Mouse (Mus musculus): ENCODE measurements around the gene Rgl3. TPM values are rescaled to one million over a fixed set of nuclear protein-coding genes. Genes with fewer than 3 reads are reported as not detected.
A peak's percentile ranks its signal among the peaks of the same experiment; 100 is the strongest.

Gene Rgl3
- polyA plus RNA-seq, 1 experiment from 2014 or later, result 26.8 TPM

DNA sequence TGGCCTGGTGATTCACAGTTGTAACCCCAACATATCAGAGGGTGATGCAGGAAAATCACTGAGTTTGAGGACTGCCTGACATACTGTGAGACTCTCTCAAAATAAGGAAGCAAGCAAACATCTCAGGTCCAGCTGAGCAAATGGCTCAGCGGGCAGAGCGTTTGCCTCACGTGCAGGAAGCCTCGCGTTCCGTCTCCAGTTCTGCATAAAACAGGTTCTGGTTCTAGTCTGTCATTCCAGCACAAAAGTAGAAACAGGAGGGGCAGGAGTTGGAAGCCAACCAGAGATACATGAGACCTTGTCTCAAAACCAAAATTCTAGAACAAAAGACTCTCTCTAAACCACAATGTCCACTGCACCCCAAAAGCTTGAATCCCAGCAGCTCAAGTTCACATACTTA, 62.5 kb downstream of the Rgl3 start:
- H3K36me3 ChIP-seq (ENCODE audit: insufficient read depth, low read length), result no peaks in the 10 kb centered on the region
- no peak for ATAC-seq (replicated peaks; ENCODE audit: low FRiP score, low read depth)
- peak; percentile 25 for DNase-seq (ENCODE audit: low spot score)
- H3K4me2 ChIP-seq (ENCODE audit: low read length), result peak overlapping the region; percentile 70
- 0 out of 2 replicates have a peak, but pooled peaks cover 3% of the 10 kb centered on the region for H3K4me1 ChIP-seq (replicated peaks; ENCODE audit: insufficient read depth, low read length)
- H3K27me3 ChIP-seq (ENCODE audit: insufficient read depth, low read length), result no peaks in the 10 kb centered on the region
- no peak for TF ChIP-seq CTCF (IDR thresholded peaks at IDR 0.05; ENCODE audit: low read depth)
- H3K4me3 ChIP-seq (replicated peaks; ENCODE audit: low read depth, low read length), result peak overlapping the region; percentile 54
- H3K27ac ChIP-seq, result peak overlapping the region; percentile 72
- H3K9ac ChIP-seq (ENCODE audit: low read depth, low read length), result peak overlapping the region; percentile 66
- WGBS, result 1% methylated on average over 6 of the region's 6 CpGs
- H3K9me3 ChIP-seq (replicated peaks; ENCODE audit: low read length), result no peaks in the 10 kb centered on the region

DNA sequence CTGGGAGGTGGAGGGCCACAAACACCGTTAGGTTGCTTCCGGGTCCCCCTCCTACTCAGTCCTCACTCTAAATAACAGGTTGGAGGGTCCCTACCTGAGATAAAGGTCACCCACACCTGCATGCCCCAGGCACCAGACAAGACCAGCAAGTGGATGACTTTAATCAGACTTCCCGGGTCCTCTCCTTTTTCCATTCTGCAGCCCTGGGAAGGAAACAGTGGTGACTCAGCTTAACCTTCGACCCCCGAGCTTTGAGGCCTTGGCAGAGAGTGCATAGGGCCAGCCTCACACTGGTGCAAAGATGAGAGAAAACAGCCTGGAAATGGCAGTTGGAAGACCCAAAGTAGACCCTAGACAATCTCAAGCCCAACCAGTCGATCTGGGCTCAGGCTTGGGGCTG, 63.1 kb downstream of the Rgl3 start:
- WGBS, result 71% methylated on average over 6 of the region's 6 CpGs
- 0 out of 2 replicates have a peak overlapping the region, but pooled peaks have one; percentile 54 for H3K4me3 ChIP-seq (replicated peaks; ENCODE audit: low read depth, low read length)
- H3K27me3 ChIP-seq (ENCODE audit: insufficient read depth, low read length), result no peaks in the 10 kb centered on the region
- H3K36me3 ChIP-seq (ENCODE audit: insufficient read depth, low read length), result no peaks in the 10 kb centered on the region
- H3K4me2 ChIP-seq (ENCODE audit: low read length), result peak overlapping the region; percentile 70
- H3K9me3 ChIP-seq (replicated peaks; ENCODE audit: low read length), result no peaks in the 10 kb centered on the region
- peak overlapping the region; percentile 72; the same call in 1 of the 2 replicates for H3K27ac ChIP-seq
- ATAC-seq (replicated peaks; ENCODE audit: low FRiP score, low read depth) (no peak), DNase-seq (ENCODE audit: low spot score) (no peak)
- H3K9ac ChIP-seq (ENCODE audit: low read depth, low read length), result no peak overlapping the region
- no peak for TF ChIP-seq CTCF (IDR thresholded peaks at IDR 0.05; ENCODE audit: low read depth)
- 0 out of 2 replicates have a peak, but pooled peaks cover 3% of the 10 kb centered on the region for H3K4me1 ChIP-seq (replicated peaks; ENCODE audit: insufficient read depth, low read length)

DNA sequence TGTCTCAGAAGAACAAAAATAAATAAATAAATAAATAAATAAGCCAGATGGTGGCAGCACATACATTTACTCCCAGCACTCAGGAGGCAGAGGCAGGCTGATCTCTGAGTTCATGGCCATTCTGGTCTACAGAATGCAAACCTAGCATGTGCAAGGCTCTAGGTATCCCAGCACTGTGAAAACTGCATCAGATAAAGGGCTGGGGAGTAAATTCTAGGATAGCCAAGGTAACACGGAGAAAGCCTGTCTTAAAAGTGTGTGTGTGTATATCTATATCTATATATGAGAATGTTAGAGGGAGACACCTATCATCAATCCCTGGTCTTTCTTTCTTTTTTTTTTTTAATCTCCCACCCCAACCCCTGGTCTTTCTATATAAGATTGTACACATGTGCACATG, 63.7 kb downstream of the Rgl3 start:
- Histone ChIP-seq H3K36me3 (ENCODE audit: insufficient read depth, low read length) (no peaks in the 10 kb centered on the region), H3K9ac (ENCODE audit: low read depth, low read length) (no peak overlapping the region), H3K27ac (no peak overlapping the region), H3K9me3 (replicated peaks; ENCODE audit: low read length) (no peaks in the 10 kb centered on the region), H3K27me3 (ENCODE audit: insufficient read depth, low read length) (no peaks in the 10 kb centered on the region), H3K4me2 (ENCODE audit: low read length) (no peak overlapping the region), H3K4me3 (replicated peaks; ENCODE audit: low read depth, low read length) (no peak overlapping the region), H3K4me1 (replicated peaks; ENCODE audit: insufficient read depth, low read length) (0 out of 2 replicates have a peak, but pooled peaks cover 3% of the 10 kb centered on the region)
- DNase-seq (ENCODE audit: low spot score) (no peak), ATAC-seq (replicated peaks; ENCODE audit: low FRiP score, low read depth) (no peak)
- TF ChIP-seq CTCF (IDR thresholded peaks at IDR 0.05; ENCODE audit: low read depth), result no peak
- 97% methylated on average over 1 of the region's 1 CpGs for WGBS

- Histone ChIP-seq H3K27ac (no peak overlapping the region), H3K9ac (ENCODE audit: low read depth, low read length) (no peak overlapping the region), H3K27me3 (ENCODE audit: insufficient read depth, low read length) (no peaks in the 10 kb centered on the region), H3K4me1 (replicated peaks; ENCODE audit: insufficient read depth, low read length) (0 out of 2 replicates have a peak, but pooled peaks cover 3% of the 10 kb centered on the region), H3K4me3 (replicated peaks; ENCODE audit: low read depth, low read length) (no peak overlapping the region), H3K9me3 (replicated peaks; ENCODE audit: low read length) (no peaks in the 10 kb centered on the region), H3K36me3 (ENCODE audit: insufficient read depth, low read length) (no peaks in the 10 kb centered on the region), H3K4me2 (ENCODE audit: low read length) (no peak overlapping the region)
- ATAC-seq (replicated peaks; ENCODE audit: low FRiP score, low read depth), result no peak
- TF ChIP-seq CTCF (IDR thresholded peaks at IDR 0.05; ENCODE audit: low read depth), result no peak
- DNase-seq (ENCODE audit: low spot score), result no peak
- 95% methylated on average over 3 of the region's 3 CpGs for WGBS
These were observed 64.2 kb downstream of the Rgl3 start for GRCm38 (mm10) chr9:21925034-21925433.

DNA sequence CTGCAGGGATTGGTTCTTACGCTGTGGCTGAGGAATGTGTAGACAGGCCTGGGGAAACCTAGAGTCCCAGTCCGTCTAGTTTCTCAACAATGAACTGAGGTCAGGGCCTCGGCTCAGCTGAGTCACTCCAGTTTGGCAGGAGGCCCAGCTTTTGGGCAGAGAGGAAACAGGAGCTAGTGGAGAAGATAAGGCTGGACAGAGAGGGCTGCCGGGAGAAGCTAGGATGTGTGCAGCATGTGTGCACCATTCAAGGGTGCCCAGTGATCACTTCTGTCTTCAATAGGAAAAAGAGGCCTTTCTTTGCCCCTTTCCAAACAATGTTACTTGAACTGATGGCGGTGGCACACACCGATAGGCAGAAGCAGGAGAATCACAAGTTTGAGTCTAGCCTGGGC, 65.2 kb downstream of the Rgl3 start:
- no peak overlapping the region for H3K4me3 ChIP-seq (replicated peaks; ENCODE audit: low read depth, low read length)
- H3K36me3 ChIP-seq (ENCODE audit: insufficient read depth, low read length), result no peaks in the 10 kb centered on the region
- H3K9me3 ChIP-seq (replicated peaks; ENCODE audit: low read length), result no peaks in the 10 kb centered on the region
- ATAC-seq (replicated peaks; ENCODE audit: low FRiP score, low read depth), result no peak
- no peak for TF ChIP-seq CTCF (IDR thresholded peaks at IDR 0.05; ENCODE audit: low read depth)
- H3K27me3 ChIP-seq (ENCODE audit: insufficient read depth, low read length), result no peaks in the 10 kb centered on the region
- 56% methylated on average over 6 of the region's 6 CpGs for WGBS
- no peak overlapping the region for H3K9ac ChIP-seq (ENCODE audit: low read depth, low read length)
- H3K27ac ChIP-seq, result peak overlapping the region; percentile 3; the same call in 1 of the 2 replicates
- no peak overlapping the region for H3K4me2 ChIP-seq (ENCODE audit: low read length)
- H3K4me1 ChIP-seq (replicated peaks; ENCODE audit: insufficient read depth, low read length), result 0 out of 2 replicates have a peak, but pooled peaks cover 3% of the 10 kb centered on the region
- DNase-seq (ENCODE audit: low spot score), result peak; percentile 85

GRCm38 (mm10) chr9:21923490-21924098, 65.7 kb downstream of the Rgl3 start:
- no peak overlapping the region for H3K4me3 ChIP-seq (replicated peaks; ENCODE audit: low read depth, low read length)
- no peak for TF ChIP-seq CTCF (IDR thresholded peaks at IDR 0.05; ENCODE audit: low read depth)
- no peak for DNase-seq (ENCODE audit: low spot score)
- H3K9ac ChIP-seq (ENCODE audit: low read depth, low read length), result no peak overlapping the region
- H3K4me1 ChIP-seq (replicated peaks; ENCODE audit: insufficient read depth, low read length), result 0 out of 2 replicates have a peak, but pooled peaks cover 3% of the 10 kb centered on the region
- no peaks in the 10 kb centered on the region for H3K27me3 ChIP-seq (ENCODE audit: insufficient read depth, low read length)
- 41% methylated on average over 3 of the region's 3 CpGs for WGBS
- H3K9me3 ChIP-seq (replicated peaks; ENCODE audit: low read length), result no peaks in the 10 kb centered on the region
- no peak for ATAC-seq (replicated peaks; ENCODE audit: low FRiP score, low read depth)
- peak overlapping the region; percentile 3; the same call in 1 of the 2 replicates for H3K27ac ChIP-seq
- H3K36me3 ChIP-seq (ENCODE audit: insufficient read depth, low read length), result no peaks in the 10 kb centered on the region
- no peak overlapping the region for H3K4me2 ChIP-seq (ENCODE audit: low read length)

All from kidney, postnatal 0 days (tissue).